Mouse (Mus musculus): ENCODE measurements around the gene Uvrag.

Gene Uvrag

GRCm38 (mm10) chr7:99061056-99061680 is 79.8 kb downstream of the Uvrag start:
- DNase-seq (ENCODE audit: low spot score in 2 of 2): no peak

GRCm38 (mm10) chr7:99060476-99060875 is 80.5 kb downstream of the Uvrag start:
- no peak for DNase-seq (ENCODE audit: low spot score in 2 of 2)

DNA sequence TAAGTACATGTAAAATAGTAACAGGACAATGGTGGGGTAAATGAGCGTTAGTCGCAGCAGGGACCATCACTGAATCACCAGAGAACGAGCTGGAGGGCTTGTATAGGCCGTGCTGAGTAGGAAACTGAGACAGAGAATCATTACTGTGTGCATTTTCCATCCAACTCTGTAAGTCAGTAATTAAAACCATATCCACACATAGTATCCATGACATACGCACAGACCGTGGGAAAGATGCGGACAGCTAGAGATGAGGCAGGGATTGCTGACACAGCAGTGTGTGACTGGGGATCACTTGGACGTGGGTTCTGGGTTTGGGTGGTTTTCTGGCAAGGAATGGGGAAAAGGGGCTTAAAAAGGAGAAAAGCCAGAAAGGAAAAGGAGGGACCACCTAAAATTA is 81.0 kb downstream of the Uvrag start:
- DNase-seq (ENCODE audit: low spot score in 2 of 2): peak in 1 of 2 experiments; percentile 6

- DNase-seq (ENCODE audit: low spot score in 2 of 2): no peak
These were observed 83.8 kb downstream of the Uvrag start for GRCm38 (mm10) chr7:99057053-99057630.

DNA sequence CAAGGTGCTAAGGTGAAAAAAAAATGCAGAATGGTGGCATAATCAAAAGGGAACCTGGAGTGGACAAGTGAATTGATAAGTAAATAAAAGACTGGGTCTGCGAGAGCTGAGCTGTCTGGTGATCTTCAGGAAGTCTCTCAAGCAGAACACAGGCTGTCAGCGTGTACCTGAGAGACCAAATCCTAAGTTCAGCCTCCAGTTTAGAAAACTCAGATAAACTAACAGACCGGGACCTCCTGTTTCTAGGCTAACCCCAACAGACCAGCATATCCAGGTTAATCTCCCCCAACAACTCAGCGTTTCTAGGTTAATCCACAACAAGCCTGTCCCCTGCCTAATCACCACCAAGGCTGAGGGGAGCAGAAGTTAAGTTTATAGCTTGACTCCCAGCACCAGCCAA is 87.3 kb downstream of the Uvrag start:
- DNase-seq (ENCODE audit: low spot score in 2 of 2): no peak

- peak in 1 of 2 experiments; percentile 22 for DNase-seq (ENCODE audit: low spot score in 2 of 2)
These were observed 88.3 kb downstream of the Uvrag start for GRCm38 (mm10) chr7:99052471-99053241.

GRCm38 (mm10) chr7:99050882-99051281 is 90.1 kb downstream of the Uvrag start:
- DNase-seq (ENCODE audit: low spot score in 2 of 2): peak; percentile 50 to 54

DNA sequence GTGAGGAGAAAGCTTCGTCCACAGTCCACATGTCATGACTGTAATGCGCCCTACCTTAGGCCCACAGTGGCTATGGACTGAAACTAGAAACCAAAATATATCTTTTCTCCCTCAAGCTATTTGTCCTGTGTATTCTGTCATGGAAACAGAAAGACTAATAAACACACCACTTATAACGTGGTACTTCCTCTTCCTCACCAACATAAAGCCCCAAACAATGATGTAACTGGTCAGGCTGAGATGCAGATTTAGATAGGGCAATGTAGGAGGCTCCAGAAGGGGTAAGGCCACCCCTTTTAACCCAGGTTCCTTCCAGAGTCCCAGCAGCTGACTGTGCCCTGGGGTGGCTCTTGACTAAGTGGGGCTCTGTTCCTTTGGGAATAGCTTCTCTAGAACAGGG is 91.0 kb downstream of the Uvrag start:
- DNase-seq (ENCODE audit: low spot score in 2 of 2): no peak

- DNase-seq (ENCODE audit: low spot score in 2 of 2): peak; percentile 66 to 73
These were observed 94.3 kb downstream of the Uvrag start for GRCm38 (mm10) chr7:99046545-99047206.

GRCm38 (mm10) chr7:99045525-99045924 is 95.4 kb downstream of the Uvrag start:
- no peak for DNase-seq (ENCODE audit: low spot score in 2 of 2)

DNA sequence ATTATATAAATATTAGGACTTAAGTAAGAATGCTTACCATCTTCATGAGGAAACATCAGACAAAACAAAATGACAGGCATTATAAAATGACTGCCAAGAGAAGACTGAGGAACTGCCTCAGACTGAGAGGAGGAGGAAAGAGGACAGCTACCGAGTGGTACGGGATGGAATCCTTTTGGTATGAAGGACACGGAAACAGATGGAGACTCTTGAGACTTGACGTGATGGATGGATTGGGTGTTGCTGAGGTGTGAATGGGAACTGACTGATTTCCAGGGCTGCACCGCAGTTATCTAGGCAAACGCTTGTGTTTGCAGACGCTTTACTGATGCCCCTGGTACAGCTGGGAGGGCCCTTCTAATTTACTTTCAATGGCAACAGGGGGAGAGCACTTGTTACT is 97.0 kb downstream of the Uvrag start:
- no peak for DNase-seq (ENCODE audit: low spot score in 2 of 2)

DNA sequence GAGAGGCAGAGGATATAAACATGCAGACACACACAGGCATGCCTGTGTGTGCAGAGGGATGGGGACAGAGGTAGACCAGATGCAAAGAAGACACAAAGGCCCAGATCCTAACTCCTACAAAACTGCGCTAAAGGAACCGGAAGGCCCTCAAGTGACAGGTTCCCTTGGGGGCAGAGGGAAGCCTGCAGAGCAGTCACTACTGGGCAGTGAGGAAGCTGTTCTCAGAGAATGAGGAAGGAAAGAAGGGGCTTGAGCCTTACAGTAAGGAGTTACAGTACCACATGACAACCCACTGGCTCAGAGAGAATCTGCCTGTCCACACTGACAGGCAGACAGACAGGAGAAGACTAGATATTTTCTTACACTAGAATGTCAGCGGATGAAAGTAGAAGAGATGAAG is 97.6 kb downstream of the Uvrag start:
- DNase-seq (ENCODE audit: low spot score in 2 of 2): no peak

DNA sequence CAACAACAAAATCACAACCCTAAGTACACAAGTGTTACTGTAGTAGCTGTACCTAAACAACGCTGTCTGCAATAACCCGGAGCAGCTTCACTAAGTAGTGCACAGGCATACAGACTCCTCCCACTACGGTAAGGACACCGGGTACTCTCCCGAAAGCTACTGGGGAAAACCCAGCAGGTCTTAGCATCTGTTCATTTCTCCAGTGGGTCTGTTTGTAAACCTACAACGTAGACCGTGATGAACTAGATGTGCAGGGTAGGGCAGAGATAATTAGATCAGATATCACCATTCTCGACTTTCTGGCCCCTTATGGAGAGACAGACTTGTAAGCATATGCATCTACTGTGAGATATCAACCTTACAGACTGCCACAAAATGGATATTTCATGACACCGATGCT is 99.1 kb downstream of the Uvrag start:
- DNase-seq (ENCODE audit: low spot score in 2 of 2): no peak

DNA sequence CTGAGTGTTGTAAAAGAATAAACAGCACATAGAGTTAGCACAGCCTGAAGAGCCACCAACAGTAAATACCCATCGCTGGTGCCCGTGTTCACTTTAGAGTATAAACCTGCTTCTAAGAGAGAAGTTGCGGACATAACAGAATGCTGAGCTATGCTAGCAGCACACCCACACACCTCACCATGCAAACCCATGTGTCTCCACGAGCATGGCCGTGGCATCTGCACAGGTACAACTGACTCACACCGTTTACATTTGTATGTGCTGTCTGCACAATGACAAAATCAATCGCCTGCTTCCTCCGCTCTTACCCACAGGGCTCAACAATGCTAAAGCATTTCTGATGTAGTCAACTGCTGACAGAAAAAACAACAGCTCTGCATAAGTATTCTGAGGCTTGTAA is 101.0 kb downstream of the Uvrag start:
- no peak for DNase-seq (ENCODE audit: low spot score in 2 of 2)

- DNase-seq (ENCODE audit: low spot score in 2 of 2): no peak
These were observed 104.7 kb downstream of the Uvrag start for GRCm38 (mm10) chr7:99036284-99036683.

- no peak for DNase-seq (ENCODE audit: low spot score in 2 of 2)
These were observed 106.0 kb downstream of the Uvrag start for GRCm38 (mm10) chr7:99034909-99035308.

DNA sequence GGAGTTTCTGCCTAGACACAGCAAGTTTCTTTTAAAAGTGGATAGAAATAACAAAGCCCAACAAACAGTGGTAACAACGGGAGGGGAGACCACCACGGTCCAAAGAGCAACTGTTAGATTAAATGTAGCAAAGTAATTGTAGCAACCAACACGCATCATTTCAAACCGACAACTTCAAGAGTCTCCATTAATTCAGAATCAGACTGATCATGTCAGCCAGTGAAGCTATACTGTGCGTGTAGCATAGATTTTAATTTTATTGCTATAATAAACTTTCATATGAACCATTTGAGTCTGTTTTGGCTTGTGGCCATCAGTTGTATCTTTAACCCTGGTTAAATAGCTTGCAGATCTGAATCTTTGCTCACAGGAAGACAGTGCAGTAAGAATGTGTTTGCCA is 107.1 kb downstream of the Uvrag start:
- no peak for DNase-seq (ENCODE audit: low spot score in 2 of 2)

DNA sequence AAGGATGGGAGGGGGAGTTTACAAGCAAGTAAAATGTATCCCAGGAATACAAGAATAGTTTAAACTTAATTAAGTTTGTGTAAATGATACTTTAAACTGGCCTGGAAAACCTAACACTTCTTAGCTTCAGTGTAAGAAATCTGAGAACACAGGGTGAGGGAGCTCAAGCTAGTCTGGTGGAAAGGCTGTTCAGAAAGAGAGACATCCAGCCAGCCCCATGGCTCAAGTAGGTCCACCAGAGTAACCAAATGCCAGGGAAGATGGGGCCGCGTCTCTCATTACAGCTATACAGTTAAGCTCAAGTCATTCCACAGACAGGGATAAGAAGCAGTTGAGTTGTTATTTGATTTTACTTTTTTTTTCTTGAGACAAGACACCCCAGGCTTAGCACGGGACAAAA is 107.6 kb downstream of the Uvrag start:
- DNase-seq (ENCODE audit: low spot score in 2 of 2): no peak

GRCm38 (mm10) chr7:99032051-99032450 is 108.9 kb downstream of the Uvrag start:
- DNase-seq (ENCODE audit: low spot score in 2 of 2): no peak

- DNase-seq (ENCODE audit: low spot score in 2 of 2): no peak
These were observed 112.8 kb downstream of the Uvrag start for GRCm38 (mm10) chr7:99028108-99028507.

- no peak for DNase-seq (ENCODE audit: low spot score in 2 of 2)
These were observed 113.8 kb downstream of the Uvrag start for GRCm38 (mm10) chr7:99027185-99027584.

DNA sequence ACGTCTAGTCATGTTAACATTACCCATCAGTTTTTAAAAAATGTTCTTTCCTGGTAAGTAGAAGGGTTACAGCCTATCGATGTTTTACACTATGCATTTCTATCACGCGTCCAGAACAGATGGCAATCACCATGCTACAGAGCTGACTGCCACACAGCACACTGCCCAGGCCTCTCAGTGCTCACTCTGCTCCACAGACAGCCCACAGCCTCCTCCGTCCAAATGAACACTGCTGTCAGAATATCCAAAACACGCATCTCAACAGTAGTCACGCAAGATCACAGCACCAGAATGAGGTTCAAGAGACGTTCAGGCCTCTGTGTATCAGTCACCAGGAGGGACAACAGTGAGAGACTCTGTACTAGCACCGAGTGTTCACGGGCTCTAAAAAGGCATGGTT is 115.0 kb downstream of the Uvrag start:
- DNase-seq (ENCODE audit: low spot score in 2 of 2): no peak

DNA sequence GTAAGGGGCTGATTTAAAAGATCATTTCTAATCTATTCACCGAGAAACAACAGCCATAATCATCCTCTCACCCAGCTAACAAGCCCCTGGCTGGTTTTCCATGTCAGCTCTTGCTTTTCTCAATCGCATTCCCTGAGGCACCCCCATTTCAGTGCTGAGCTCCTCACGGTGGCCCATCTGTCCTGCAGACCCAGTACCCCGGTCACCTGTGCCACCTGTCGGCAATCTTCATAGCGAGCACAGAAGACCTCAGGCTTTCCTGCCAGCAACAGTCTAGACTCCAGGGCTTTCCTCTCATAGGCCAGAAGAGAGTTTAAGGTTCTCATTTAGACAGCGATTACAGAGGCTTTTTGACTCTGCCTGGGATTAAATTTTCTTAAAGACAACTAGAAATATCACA is 115.7 kb downstream of the Uvrag start:
- no peak for DNase-seq (ENCODE audit: low spot score in 2 of 2)
